Mouse (Mus musculus): ENCODE results near the gene Mfsd14a.

DNA sequence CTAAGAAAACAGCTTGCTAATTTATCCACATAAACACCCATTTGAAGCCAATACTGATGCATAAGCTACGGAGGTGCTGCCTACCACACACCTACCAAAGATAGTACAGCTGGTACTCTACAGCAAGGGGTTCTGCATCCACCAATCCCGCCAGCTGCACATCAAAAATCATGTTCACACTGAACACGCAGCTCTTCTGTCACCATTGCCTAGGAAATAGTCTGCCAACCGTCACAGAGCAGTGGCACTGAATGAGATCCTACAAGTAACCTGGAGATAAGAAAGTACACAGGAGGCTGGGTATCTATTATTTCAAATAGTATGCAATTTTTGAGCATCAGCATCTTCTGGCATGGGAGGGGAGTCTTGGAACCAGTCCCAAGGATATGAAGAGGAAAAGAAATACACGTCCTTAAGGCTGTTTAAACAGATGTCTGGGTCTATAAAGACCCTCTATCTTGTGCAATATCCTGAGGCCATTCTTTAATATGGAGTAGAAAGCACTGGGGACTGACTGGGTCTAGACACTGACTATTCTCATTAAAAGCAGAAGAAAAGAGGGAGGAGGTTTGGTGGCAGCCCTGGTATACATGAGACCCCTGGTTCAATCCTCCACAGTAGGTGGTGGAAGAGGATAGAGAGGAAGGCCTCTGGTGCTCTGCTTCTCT is 9.1 kb downstream of the Mfsd14a start:
- TF ChIP-seq POLR2A (IDR thresholded peaks at IDR 0.05; ENCODE audit: insufficient read length, low read depth), result no peak
- TF ChIP-seq POLR2AphosphoS2 (IDR thresholded peaks at IDR 0.05; ENCODE audit: insufficient read length, low read depth), result no peak
- TF ChIP-seq MYOG (IDR thresholded peaks at IDR 0.05; ENCODE audit: control insufficient read depth in 1 of 3, insufficient read depth in 1 of 3, insufficient read length in 2 of 3, low read depth in 2 of 3), result no peak
- no peak for TF ChIP-seq CEBPB (IDR thresholded peaks at IDR 0.05; ENCODE audit: insufficient read depth, poor library complexity, severe bottlenecking)
- no peak for TF ChIP-seq USF1 (IDR thresholded peaks at IDR 0.05; ENCODE audit: low read depth)
- TF ChIP-seq E2F4 (IDR thresholded peaks at IDR 0.05; ENCODE audit: insufficient read depth), result no peak
- no peak for TF ChIP-seq TCF12 (IDR thresholded peaks at IDR 0.05; ENCODE audit: insufficient read depth, poor library complexity, severe bottlenecking)
- TF ChIP-seq MAX (IDR thresholded peaks at IDR 0.05; ENCODE audit: low read depth), result no peak

All from myocyte (in vitro differentiated cells).